Mouse (Mus musculus) G1E (cell line): ENCODE data around the gene Prepl.

Experiments
- CTCF ChIP-seq: IDR thresholded peaks from 2 replicates; pipeline ENCODE4 v1.5.1; 2012; ENCODE audit warnings: low read depth, low read length, inconsistent platforms, mixed read lengths
- GATA1 ChIP-seq: IDR thresholded peaks from 2 replicates; pipeline ENCODE4 v1.6.1; 2012; ENCODE audit warnings: borderline replicate concordance, low read length, inconsistent platforms, mixed read lengths
- GATA2 ChIP-seq: IDR thresholded peaks from 2 replicates; pipeline ENCODE4 v1.6.1; 2012; ENCODE audit warnings: low read depth, low read length, inconsistent platforms, borderline replicate concordance
- TAL1 ChIP-seq: conservative IDR thresholded peaks from 2 replicates; pipeline ENCODE4 v1.6.1; 2012; ENCODE audit warnings: low read depth, low read length, inconsistent platforms, mixed read lengths

DNA sequence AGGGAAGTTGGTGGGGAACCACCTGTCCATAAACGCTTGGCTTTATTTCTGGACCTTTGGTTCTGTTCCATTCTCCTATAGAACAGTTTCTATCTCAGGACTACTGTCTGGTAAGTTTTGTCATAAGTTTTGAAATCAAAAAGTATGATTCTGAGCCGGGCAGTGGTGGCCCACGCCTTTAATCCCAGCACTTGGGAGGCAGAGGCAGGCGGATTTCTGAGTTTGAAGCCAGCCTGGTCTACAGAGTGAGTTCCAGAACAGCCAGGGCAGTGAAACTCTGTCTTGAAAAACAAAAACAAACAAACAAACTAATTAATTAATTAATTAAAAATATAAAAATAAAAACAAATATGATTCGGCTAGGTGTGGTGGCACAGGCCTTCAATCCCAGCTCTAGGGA, 51.3 kb downstream of the Prepl start:
- TF ChIP-seq GATA1 (no peak), CTCF (no peak), GATA2 (no peak), TAL1 (no peak)
